Mouse (Mus musculus) limb, embryonic 11.5 days (tissue): ENCODE measurements around the gene 6430571L13Rik. TPM values are rescaled to one million over a fixed set of nuclear protein-coding genes. Genes with fewer than 3 reads are reported as not detected.
A peak's percentile ranks its signal among the peaks of the same experiment; 100 is the strongest.

Experiments
- ATAC-seq: fragments of 200-750 bp; cut with Nextera tagmentation; 2 replicates; pipeline ENCODE4 v1.8.0; 2017; ENCODE audit warnings: low read depth; ENCODE audit not compliant: insufficient number of reproducible peaks, low FRiP score, low TSS enrichment
- DNase-seq: peaks from one replicate; pipeline ENCODE4 v3.0.0-alpha.2; 2015; ENCODE audit warnings: low spot score
- H3K27ac ChIP-seq: fragments of 300-500 bp; sonication (generic); replicated peaks from 2 replicates; pipeline ENCODE4 v1.5.1; 2014; ENCODE audit warnings: low read depth, mild to moderate bottlenecking, low read length
- H3K27me3 ChIP-seq: fragments of 300-500 bp; sonication (generic); 2 replicates; pipeline ENCODE4 v1.6.1; 2014; ENCODE audit warnings: mild to moderate bottlenecking, low read length, mixed read lengths; ENCODE audit not compliant: control insufficient read depth, insufficient read depth
- H3K36me3 ChIP-seq: fragments of 300-500 bp; sonication (generic); 2 replicates; pipeline ENCODE4 v1.6.1; 2014; ENCODE audit warnings: mild to moderate bottlenecking, low read length, moderate library complexity, mixed read lengths; ENCODE audit not compliant: control insufficient read depth, insufficient read depth
- H3K4me1 ChIP-seq: fragments of 300-500 bp; sonication (generic); 2 replicates; pipeline ENCODE4 v1.6.1; 2014; ENCODE audit warnings: low read length, mixed read lengths; ENCODE audit not compliant: control insufficient read depth, insufficient read depth
- H3K4me2 ChIP-seq: fragments of 300-500 bp; sonication (generic); 2 replicates; pipeline ENCODE4 v1.6.1; 2014; ENCODE audit warnings: low read depth, mild to moderate bottlenecking, moderate library complexity; ENCODE audit not compliant: severe bottlenecking
- H3K4me3 ChIP-seq: fragments of 300-500 bp; sonication (generic); 2 replicates; pipeline ENCODE4 v1.5.1; 2014; ENCODE audit warnings: low read depth, low read length
- H3K9ac ChIP-seq: fragments of 300-500 bp; sonication (generic); 2 replicates; pipeline ENCODE4 v1.6.1; 2014; ENCODE audit warnings: mild to moderate bottlenecking, low read length
- H3K9me3 ChIP-seq: fragments of 300-500 bp; sonication (generic); 2 replicates; pipeline ENCODE4 v1.6.1; 2016; ENCODE audit warnings: low read length; ENCODE audit not compliant: control insufficient read depth
- WGBS: fragments of 180-500 bp; shearing (Covaris S2); extraction: QIAGEN DNeasy Blood & Tissue Kit; methylation state at CpG from one replicate; pipeline ENCODE4 v1.1.7; 2014; 5-methylcytosine and 5-hydroxymethylcytosine counted together
- polyA plus RNA-seq: library from polyadenylated mRNA; unstranded; fragments of >200 nt; fragmentation: Nextera tagmentation; extraction: Ambion mirVana; gene quantifications from 2 replicates; pipeline ENCODE4 v1.2.1, GENCODE M21; 2014

Gene 6430571L13Rik
- polyA plus RNA-seq, 1 experiment from 2014 or later, result 0.73 TPM

DNA sequence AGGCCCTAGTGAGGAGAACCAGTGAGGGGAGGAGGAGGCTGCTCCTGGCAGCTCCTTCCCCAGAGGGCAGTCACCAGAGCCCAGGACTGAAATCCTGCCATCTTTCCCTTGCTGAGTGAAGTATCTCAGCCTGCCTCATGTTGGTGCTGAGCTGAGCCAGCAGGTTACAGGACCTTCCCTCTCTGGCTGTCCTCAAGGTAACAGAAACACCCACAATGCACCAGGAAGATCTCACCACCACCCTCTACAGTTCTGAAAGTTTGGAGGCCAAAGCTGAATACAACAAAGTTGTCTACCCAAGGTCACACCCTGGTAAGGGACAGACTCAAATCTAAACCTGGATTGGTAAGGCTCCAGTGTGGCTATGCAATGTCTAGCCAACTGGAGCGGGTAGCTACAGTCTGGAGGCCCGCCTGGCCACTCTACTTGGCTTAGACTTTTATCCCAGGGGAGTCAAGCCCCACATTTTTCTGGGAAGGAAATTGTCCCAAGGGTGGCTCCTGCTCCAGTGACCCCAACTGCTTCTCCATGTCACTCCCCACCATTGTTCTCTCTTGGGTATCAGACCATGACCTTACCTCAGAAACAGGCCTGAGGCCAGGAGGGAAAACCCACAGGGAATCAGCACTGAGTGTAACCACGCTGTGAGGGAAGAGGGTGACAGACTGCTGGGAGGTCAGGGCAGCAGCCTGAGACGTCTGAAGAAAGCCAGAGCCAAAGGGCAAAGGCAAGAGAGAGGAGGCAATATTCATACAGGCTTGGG, 15.4 kb upstream of the 6430571L13Rik start:
- no peak for DNase-seq
- 64% methylated on average over 4 of the region's 4 CpGs for WGBS
- H3K9me3 ChIP-seq, result no peaks in the 10 kb centered on the region
- H3K4me2 ChIP-seq, result no peak overlapping the region
- no peak overlapping the region for H3K9ac ChIP-seq
- no peak overlapping the region for H3K4me3 ChIP-seq
- H3K27ac ChIP-seq, result no peak overlapping the region
- no peaks in the 10 kb centered on the region for H3K36me3 ChIP-seq
- no peak for ATAC-seq
- H3K27me3 ChIP-seq, result no peaks in the 10 kb centered on the region
- H3K4me1 ChIP-seq, result no peaks in the 10 kb centered on the region

DNA sequence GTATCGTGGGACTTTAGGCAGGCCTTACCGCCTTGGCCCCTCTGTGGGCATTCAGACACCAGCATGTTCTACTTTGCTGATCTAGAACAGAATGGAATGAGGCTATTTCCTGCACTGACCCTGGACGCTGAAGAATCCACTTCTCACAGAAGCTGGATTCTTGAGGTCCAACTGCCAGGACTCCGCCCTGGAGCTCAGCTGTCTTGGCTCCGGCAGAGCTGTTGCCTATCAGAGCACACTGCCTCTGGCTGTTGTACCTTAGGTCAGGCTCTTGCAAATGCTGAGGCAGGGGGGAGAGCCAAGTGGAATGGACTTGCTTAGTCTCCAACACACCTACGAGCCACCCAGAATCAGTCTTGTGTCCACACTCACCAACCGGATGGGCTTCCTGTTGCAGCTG, 14.5 kb upstream of the 6430571L13Rik start:
- ATAC-seq (no peak), DNase-seq (no peak)
- Histone ChIP-seq H3K9ac (no peak overlapping the region), H3K4me1 (no peaks in the 10 kb centered on the region), H3K27ac (no peak overlapping the region), H3K9me3 (no peaks in the 10 kb centered on the region), H3K36me3 (no peaks in the 10 kb centered on the region), H3K4me2 (no peak overlapping the region), H3K4me3 (no peak overlapping the region), H3K27me3 (no peaks in the 10 kb centered on the region)
- 90% methylated on average over 7 of the region's 7 CpGs for WGBS

DNA sequence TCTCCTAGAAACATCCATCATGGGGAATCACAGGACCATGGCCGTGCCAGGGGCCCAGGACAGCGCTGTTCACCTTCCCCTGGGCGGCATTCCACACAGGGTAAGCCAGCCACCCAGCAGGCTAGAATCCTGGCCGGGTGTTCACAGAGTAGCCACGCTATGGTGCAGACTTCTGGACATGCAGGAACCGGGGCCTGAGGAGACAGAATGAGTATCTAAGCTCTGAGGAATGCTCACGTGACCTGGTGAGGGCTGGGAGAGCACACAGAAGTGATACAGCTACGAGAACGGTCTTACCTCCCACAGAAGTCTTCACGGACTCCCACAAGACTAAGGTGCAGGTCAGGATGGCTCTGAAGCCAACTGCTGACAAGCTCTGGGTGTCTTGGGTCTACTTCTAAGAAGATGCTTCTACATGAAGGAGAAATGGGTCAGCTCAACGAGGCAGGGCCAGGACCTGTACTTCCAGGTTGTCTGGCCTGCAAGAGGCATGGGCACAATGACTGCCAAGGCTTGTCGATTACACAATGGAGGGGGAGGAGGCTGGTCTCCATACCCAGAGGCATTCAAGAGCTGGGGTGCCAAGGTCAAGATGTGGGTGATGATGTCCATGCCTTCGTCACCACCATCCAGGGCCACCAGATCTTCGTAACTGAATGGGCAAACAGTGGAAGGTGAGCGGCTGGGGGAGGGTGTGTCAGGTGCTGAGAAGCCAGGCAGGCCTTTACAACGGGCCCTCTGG, 12.4 kb upstream of the 6430571L13Rik start:
- H3K9ac ChIP-seq, result no peak overlapping the region
- no peak overlapping the region for H3K27ac ChIP-seq
- DNase-seq (no peak), ATAC-seq (no peak)
- no peak overlapping the region for H3K4me3 ChIP-seq
- H3K9me3 ChIP-seq, result no peaks in the 10 kb centered on the region
- WGBS, result 88% methylated on average over 16 of the region's 16 CpGs
- H3K36me3 ChIP-seq, result no peaks in the 10 kb centered on the region
- H3K4me1 ChIP-seq, result no peaks in the 10 kb centered on the region
- no peak overlapping the region for H3K4me2 ChIP-seq
- no peaks in the 10 kb centered on the region for H3K27me3 ChIP-seq

DNA sequence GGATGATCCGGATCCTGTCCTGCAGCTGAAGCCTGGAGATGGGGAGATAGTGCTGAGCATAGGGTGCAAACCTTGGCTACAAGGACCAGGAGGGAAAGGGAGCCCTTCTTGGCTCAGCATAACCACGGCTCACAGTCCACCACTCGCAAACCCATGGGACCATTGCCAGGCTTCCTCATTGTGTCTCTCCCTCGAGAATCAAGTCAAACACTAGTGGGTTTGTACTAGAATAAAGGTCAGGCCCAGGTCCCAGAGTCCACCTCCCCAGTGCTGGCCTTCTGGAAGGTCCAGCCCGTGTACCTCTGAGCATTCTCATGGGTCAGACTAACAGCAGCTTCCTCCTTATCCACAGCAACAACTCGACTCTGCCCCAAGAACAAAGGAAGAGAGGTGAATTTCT, 9.6 kb upstream of the 6430571L13Rik start:
- DNase-seq, result no peak
- Histone ChIP-seq H3K9me3 (no peaks in the 10 kb centered on the region), H3K4me3 (no peak overlapping the region), H3K36me3 (no peaks in the 10 kb centered on the region), H3K9ac (no peak overlapping the region), H3K27ac (no peak overlapping the region), H3K27me3 (no peaks in the 10 kb centered on the region), H3K4me1 (no peaks in the 10 kb centered on the region), H3K4me2 (no peak overlapping the region)
- WGBS, result 83% methylated on average over 6 of the region's 6 CpGs
- no peak for ATAC-seq

DNA sequence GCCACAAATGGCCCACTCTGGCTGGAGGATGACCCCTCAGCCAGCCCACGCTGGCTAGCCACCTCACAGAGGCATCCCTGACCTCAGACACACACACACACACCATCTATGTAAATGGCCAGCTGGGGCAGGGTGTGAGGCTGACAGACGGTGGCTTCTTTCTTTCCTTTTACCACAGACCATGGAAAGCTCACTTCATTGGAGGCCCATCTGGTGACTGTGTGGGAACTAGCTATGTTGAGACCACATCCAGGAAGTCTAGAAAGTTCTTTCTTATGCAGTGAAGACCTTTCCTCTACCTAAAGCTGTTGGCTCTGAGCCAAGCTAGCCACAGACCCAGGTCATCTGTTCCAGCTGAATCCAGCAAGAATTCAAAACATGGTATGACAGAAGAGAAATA, 6.7 kb upstream of the 6430571L13Rik start:
- Histone ChIP-seq H3K27me3 (no peaks in the 10 kb centered on the region), H3K27ac (no peak overlapping the region), H3K4me3 (no peak overlapping the region), H3K4me2 (no peak overlapping the region), H3K4me1 (peaks cover 9% of the 10 kb centered on the region; the same call in 1 of the 2 replicates), H3K9me3 (no peaks in the 10 kb centered on the region), H3K36me3 (no peaks in the 10 kb centered on the region), H3K9ac (no peak overlapping the region)
- no peak for ATAC-seq
- 41% methylated on average over 2 of the region's 2 CpGs for WGBS
- DNase-seq, result no peak

DNA sequence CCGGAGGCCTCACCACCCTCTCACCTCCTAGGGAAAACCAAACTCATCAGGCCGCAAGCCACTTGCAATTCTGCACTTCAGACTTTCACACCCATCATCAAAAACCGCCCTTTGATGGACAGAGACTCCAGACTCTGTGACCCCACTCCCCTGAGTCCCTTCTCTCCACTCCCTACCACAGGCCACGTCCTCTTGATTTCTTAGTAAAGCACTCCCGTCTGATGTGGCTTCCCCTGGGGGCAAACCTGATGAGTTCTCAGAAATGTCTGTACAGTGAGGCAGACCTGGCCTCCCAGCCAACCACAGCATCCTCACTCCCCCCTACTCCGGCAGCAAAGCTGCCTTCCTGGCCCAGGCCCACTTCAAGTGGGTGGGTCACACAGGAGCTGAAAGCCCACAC, 6.0 kb upstream of the 6430571L13Rik start:
- Histone ChIP-seq H3K4me2 (no peak overlapping the region), H3K9me3 (no peaks in the 10 kb centered on the region), H3K4me1 (peaks cover 9% of the 10 kb centered on the region; the same call in 1 of the 2 replicates), H3K27ac (no peak overlapping the region), H3K4me3 (no peak overlapping the region), H3K36me3 (no peaks in the 10 kb centered on the region), H3K9ac (no peak overlapping the region), H3K27me3 (no peaks in the 10 kb centered on the region)
- DNase-seq (no peak), ATAC-seq (no peak)
- WGBS, result 85% methylated on average over 6 of the region's 6 CpGs

DNA sequence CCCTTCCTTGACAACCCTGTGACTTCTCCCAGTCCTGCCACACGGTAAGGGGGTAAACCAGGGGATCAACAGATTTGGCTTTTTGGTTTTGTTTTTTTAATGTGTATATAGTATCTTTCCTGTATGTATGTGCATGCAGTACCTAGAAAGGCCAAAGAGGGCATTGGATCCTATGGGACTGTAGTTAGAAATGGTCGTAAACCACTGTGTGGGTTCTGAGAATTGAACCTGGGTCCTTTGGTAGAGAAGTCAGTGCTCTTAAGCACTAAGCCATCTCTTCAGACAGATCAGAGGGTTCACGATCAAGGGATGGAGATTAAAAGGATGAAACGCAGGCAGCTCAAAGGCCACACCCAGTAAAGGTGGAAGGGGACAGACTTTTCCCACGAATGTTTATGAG, 5.4 kb upstream of the 6430571L13Rik start:
- H3K9me3 ChIP-seq, result no peaks in the 10 kb centered on the region
- no peak for ATAC-seq
- no peaks in the 10 kb centered on the region for H3K27me3 ChIP-seq
- peaks cover 9% of the 10 kb centered on the region; the same call in 1 of the 2 replicates for H3K4me1 ChIP-seq
- no peak overlapping the region for H3K4me2 ChIP-seq
- H3K27ac ChIP-seq, result no peak overlapping the region
- WGBS, result 85% methylated on average over 5 of the region's 5 CpGs
- H3K4me3 ChIP-seq, result no peak overlapping the region
- no peak overlapping the region for H3K9ac ChIP-seq
- DNase-seq, result no peak
- no peaks in the 10 kb centered on the region for H3K36me3 ChIP-seq

DNA sequence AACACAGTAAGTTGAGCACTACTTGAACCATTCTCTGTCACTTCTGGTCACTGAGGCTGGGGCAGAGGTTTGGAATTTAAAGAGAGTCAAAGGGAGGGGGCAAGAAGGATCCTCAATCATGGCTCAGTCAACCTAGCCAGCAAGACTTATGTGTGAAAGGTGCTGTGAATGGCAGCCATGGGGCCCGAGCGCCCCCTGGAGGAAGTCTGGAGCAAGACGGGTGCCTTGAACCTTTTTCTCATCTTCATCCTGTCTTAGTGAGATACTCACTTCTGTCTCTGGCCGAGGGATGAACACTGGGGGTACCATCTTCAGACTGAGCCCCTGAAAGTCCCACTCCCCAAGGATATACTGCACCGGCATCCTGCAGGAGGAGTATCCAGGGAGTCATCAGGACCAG, 4.5 kb upstream of the 6430571L13Rik start:
- no peak overlapping the region for H3K4me3 ChIP-seq
- peaks cover 10% of the 10 kb centered on the region; the same call in 1 of the 2 replicates for H3K4me1 ChIP-seq
- H3K36me3 ChIP-seq, result no peaks in the 10 kb centered on the region
- no peaks in the 10 kb centered on the region for H3K27me3 ChIP-seq
- DNase-seq (peak; percentile 65), ATAC-seq (no peak)
- no peaks in the 10 kb centered on the region for H3K9me3 ChIP-seq
- no peak overlapping the region for H3K9ac ChIP-seq
- no peak overlapping the region for H3K27ac ChIP-seq
- H3K4me2 ChIP-seq, result no peak overlapping the region
- WGBS, result 11% methylated on average over 5 of the region's 5 CpGs
